Mouse (Mus musculus) C2C12 (cell line): ENCODE measurements around the gene Adra1d. TPM values are rescaled to one million over a fixed set of nuclear protein-coding genes. Genes with fewer than 3 reads are reported as not detected.

ENCODE experiments used
- H3K27me3 ChIP-seq: one replicate; pipeline ENCODE4 v1.6.1; 2011; ENCODE audit not compliant: control insufficient read depth, insufficient read depth, insufficient read length
- H3K36me3 ChIP-seq: one replicate; pipeline ENCODE4 v1.6.1; 2011; ENCODE audit not compliant: control insufficient read depth, insufficient read depth
- H3K4me3 ChIP-seq: one replicate; pipeline ENCODE4 v1.5.1; 2011; ENCODE audit warnings: mild to moderate bottlenecking, control low read depth; ENCODE audit not compliant: poor library complexity, insufficient read depth, severe bottlenecking
- H3K79me2 ChIP-seq: one replicate; pipeline ENCODE4 v1.6.1; 2011; ENCODE audit not compliant: control insufficient read depth, insufficient read depth
- H3K79me3 ChIP-seq: one replicate; pipeline ENCODE4 v1.6.1; 2011; ENCODE audit warnings: low read depth, control low read depth
- H3ac ChIP-seq: one replicate; pipeline ENCODE3; 2011; ENCODE audit warnings: low read depth; ENCODE audit not compliant: control insufficient read depth, insufficient read length
- CEBPB ChIP-seq: IDR thresholded peaks from one replicate; pipeline ENCODE4 v1.6.1; 2011; ENCODE audit warnings: low read depth, mild to moderate bottlenecking, control low read depth, moderate library complexity
- CTCF ChIP-seq: IDR thresholded peaks from one replicate; pipeline ENCODE4 v1.5.1; 2011; ENCODE audit not compliant: control insufficient read depth, insufficient read depth, insufficient read length
- FOSL1 ChIP-seq: IDR thresholded peaks from one replicate; pipeline ENCODE4 v1.8.0; 2011; ENCODE audit warnings: mild to moderate bottlenecking, low read length; ENCODE audit not compliant: poor library complexity, insufficient read depth, severe bottlenecking
- MAX ChIP-seq: IDR thresholded peaks from one replicate; pipeline ENCODE4 v1.6.1; 2011; ENCODE audit warnings: mild to moderate bottlenecking, control low read depth
- MYOD1 ChIP-seq: IDR thresholded peaks from one replicate; pipeline ENCODE4 v1.6.1; 2011; ENCODE audit warnings: low read depth; ENCODE audit not compliant: control insufficient read depth, insufficient read length
- MYOG ChIP-seq: IDR thresholded peaks from one replicate; pipeline ENCODE4 v1.6.1; 2011; ENCODE audit not compliant: control insufficient read depth, insufficient read length; ENCODE audit errors: extremely low read depth
- USF1 ChIP-seq: IDR thresholded peaks from one replicate; pipeline ENCODE4 v1.6.1; 2011; ENCODE audit warnings: low read depth, mild to moderate bottlenecking, control low read depth, moderate library complexity
- polyA plus RNA-seq: library from polyadenylated mRNA; unstranded; fragments of >200 nt; fragmentation: generic; extraction: Trizol; gene quantifications from one replicate; pipeline ENCODE4 v1.2.1, GENCODE M21; 2012; ENCODE audit warnings: missing spikeins

Adra1d gene
- polyA plus RNA-seq, 1 experiment, result 1.7 TPM

- Histone ChIP-seq H3K79me3 (no peaks in the 10 kb centered on the region), H3ac (no peak overlapping the region), H3K79me2 (no peaks in the 10 kb centered on the region), H3K27me3 (no peaks in the 10 kb centered on the region), H3K4me3 (no peak overlapping the region), H3K36me3 (no peaks in the 10 kb centered on the region)
- TF ChIP-seq CTCF, result no peak
- TF ChIP-seq USF1, result no peak
- no peak for TF ChIP-seq MYOD1
- no peak for TF ChIP-seq FOSL1
- TF ChIP-seq MAX, result no peak
- TF ChIP-seq MYOG, result no peak
- no peak for TF ChIP-seq CEBPB
These were observed 19.6 kb downstream of the Adra1d start for GRCm38 (mm10) chr2:131542531-131542930.

GRCm38 (mm10) chr2:131541686-131542085 lies 20.4 kb downstream of the Adra1d start:
- H3K79me2 ChIP-seq, result no peaks in the 10 kb centered on the region
- H3K27me3 ChIP-seq, result no peaks in the 10 kb centered on the region
- no peak overlapping the region for H3ac ChIP-seq
- no peaks in the 10 kb centered on the region for H3K36me3 ChIP-seq
- TF ChIP-seq MYOD1 (no peak), CEBPB (no peak), USF1 (no peak), MYOG (no peak), MAX (no peak), FOSL1 (no peak), CTCF (no peak)
- no peak overlapping the region for H3K4me3 ChIP-seq
- no peaks in the 10 kb centered on the region for H3K79me3 ChIP-seq

- no peaks in the 10 kb centered on the region for H3K79me2 ChIP-seq
- no peak overlapping the region for H3ac ChIP-seq
- H3K4me3 ChIP-seq, result no peak overlapping the region
- H3K79me3 ChIP-seq, result no peaks in the 10 kb centered on the region
- H3K36me3 ChIP-seq, result no peaks in the 10 kb centered on the region
- TF ChIP-seq CTCF, result no peak
- no peak for TF ChIP-seq MYOG
- no peaks in the 10 kb centered on the region for H3K27me3 ChIP-seq
These were observed 22.3 kb downstream of the Adra1d start for GRCm38 (mm10) chr2:131539780-131540179.

- TF ChIP-seq USF1 (no peak), MAX (no peak), MYOD1 (no peak), FOSL1 (no peak), MYOG (no peak), CEBPB (no peak), CTCF (no peak)
- no peaks in the 10 kb centered on the region for H3K79me2 ChIP-seq
- H3K27me3 ChIP-seq, result no peaks in the 10 kb centered on the region
- no peaks in the 10 kb centered on the region for H3K36me3 ChIP-seq
- no peaks in the 10 kb centered on the region for H3K79me3 ChIP-seq
- H3ac ChIP-seq, result no peak overlapping the region
- H3K4me3 ChIP-seq, result no peak overlapping the region
These were observed 23.7 kb downstream of the Adra1d start for GRCm38 (mm10) chr2:131538341-131538740.

- no peak overlapping the region for H3ac ChIP-seq
- H3K4me3 ChIP-seq, result no peak overlapping the region
- H3K27me3 ChIP-seq, result no peaks in the 10 kb centered on the region
- H3K36me3 ChIP-seq, result no peaks in the 10 kb centered on the region
- H3K79me3 ChIP-seq, result no peaks in the 10 kb centered on the region
- no peak for TF ChIP-seq FOSL1
- TF ChIP-seq MYOG, result no peak
- TF ChIP-seq USF1, result no peak
- TF ChIP-seq CEBPB, result no peak
- TF ChIP-seq MAX, result no peak
- TF ChIP-seq CTCF, result no peak
- no peak for TF ChIP-seq MYOD1
- no peaks in the 10 kb centered on the region for H3K79me2 ChIP-seq
These were observed 26.9 kb downstream of the Adra1d start for GRCm38 (mm10) chr2:131535168-131535567.

- H3K79me3 ChIP-seq, result no peaks in the 10 kb centered on the region
- no peaks in the 10 kb centered on the region for H3K36me3 ChIP-seq
- TF ChIP-seq FOSL1 (no peak), MYOD1 (no peak), MYOG (no peak), CTCF (no peak), USF1 (no peak), CEBPB (no peak), MAX (no peak)
- no peaks in the 10 kb centered on the region for H3K27me3 ChIP-seq
- H3K79me2 ChIP-seq, result no peaks in the 10 kb centered on the region
- no peak overlapping the region for H3ac ChIP-seq
- H3K4me3 ChIP-seq, result no peak overlapping the region
These were observed 30.8 kb downstream of the Adra1d start for GRCm38 (mm10) chr2:131531271-131531670.
